Mouse (Mus musculus) Patski (cell line): ENCODE data around the gene Cenpe. TPM values are rescaled to one million over a fixed set of nuclear protein-coding genes. Genes with fewer than 3 reads are reported as not detected.
A peak's percentile ranks its signal among the peaks of the same experiment; 100 is the strongest.
"Not testable (repeated sequence)": the region's sequence is repeated elsewhere in the genome, so short reads cannot be mapped to it uniquely, and the experiment has no call there.

Experiments
- ATAC-seq: fragments of 100-300 bp; one replicate; pipeline ENCODE4 v1.8.0; 2021
- CTCF ChIA-PET: fragments of 350-600 bp; sonication (Branson Sonifier 250); formaldehyde crosslinking; loops from one replicate; lab custom pipeline; 2022; ENCODE audit warnings: inconsistent platforms; lab: Charles Lee
- POLR2A ChIA-PET: fragments of 350-600 bp; sonication (Branson Sonifier 250); formaldehyde crosslinking; loops from one replicate; lab custom pipeline; 2022; ENCODE audit warnings: antibody characterized with exemption, inconsistent platforms; lab: Charles Lee
- DNase-seq: peaks from one replicate; pipeline ENCODE4 v3.0.0-alpha.2; 2011; ENCODE audit warnings: low read depth, low spot score
- H3K27me3 ChIP-seq: fragments of 371-371 bp; one replicate; pipeline ENCODE4 v1.5.1; 2021
- CTCF ChIP-seq: fragments of 100-300 bp; IDR thresholded peaks from one replicate; pipeline ENCODE4 v1.5.1; 2021
- in situ Hi-C: fragments of 300-500 bp; cut with MboI; formaldehyde crosslinking; loops from 3 replicates; pipeline ENCODE4 v1.11.1; 2018; ENCODE audit warnings: low pct_unique_long_range_greater_than_20kb, mixed read lengths
- polyA plus RNA-seq: library from polyadenylated mRNA; unstranded; gene quantifications from one replicate; pipeline ENCODE4 v1.2.3, GENCODE M21; 2021

Cenpe gene
- polyA plus RNA-seq, result 35.6 TPM

- H3K27me3 ChIP-seq, result no peaks in the 10 kb centered on the region
- peak; percentile 88 for ATAC-seq
- ChIA-PET POLR2A (interaction anchor here (0.6 to 1.1 kb wide), 4 partner anchors 12 to 979 kb away, joined by 3 read pairs; no protein-coding TSS in a partner anchor), CTCF (interaction anchor here (1.4 to 2.8 kb wide), 4 partner anchors 9 to 25 kb away, joined by 3 to 13 read pairs (median 4); no protein-coding TSS in a partner anchor)
- TF ChIP-seq CTCF, result peak; percentile 14
- DNase-seq, result peak; percentile 83
- in situ Hi-C loops, result loop anchor here (10.0 kb wide), 1 partner anchor 1897 kb away; the partner anchor contains the start of gene Ppa2
Observed at GRCm38 (mm10) chr3:135211805-135212657, at the start of gene Cenpe. Gene Cenpe (plus strand): TSS chr3:135212537.

- TF ChIP-seq CTCF, result no peak
- ChIA-PET CTCF (interaction anchor here (1.5 kb wide), 1 partner anchor 19 kb away, joined by 3 read pairs; no protein-coding TSS in a partner anchor), POLR2A (interaction anchor here (0.6 kb wide), 1 partner anchor 1412 kb away, joined by 3 read pairs; no protein-coding TSS in a partner anchor)
- H3K27me3 ChIP-seq, result peaks cover 11% of the 10 kb centered on the region
- in situ Hi-C loops, result no loop called here
- ATAC-seq (no peak), DNase-seq (no peak)
Observed at GRCm38 (mm10) chr3:135171898-135172446, 40.4 kb upstream of the Cenpe start.

GRCm38 (mm10) chr3:135191861-135192260 is 20.5 kb upstream of the Cenpe start:
- CTCF ChIA-PET, result no interaction called here
- ATAC-seq, result no peak
- POLR2A ChIA-PET, result no interaction called here

GRCm38 (mm10) chr3:135198051-135198450 is 14.3 kb upstream of the Cenpe start:
- CTCF ChIA-PET, ATAC-seq, DNase-seq, H3K27me3 ChIP-seq, in situ Hi-C loops, POLR2A ChIA-PET: not testable (repeated sequence)

More at GRCm38 (mm10) chr3:135191861-135192260, 20.5 kb upstream of the Cenpe start:
- TF ChIP-seq CTCF, result no peak
- no peaks in the 10 kb centered on the region for H3K27me3 ChIP-seq
- DNase-seq, result no peak
- in situ Hi-C loops, result no loop called here

GRCm38 (mm10) chr3:135200409-135201303 is 11.7 kb upstream of the Cenpe start:
- TF ChIP-seq CTCF, result no peak

GRCm38 (mm10) chr3:135206621-135207020 is 5.7 kb upstream of the Cenpe start:
- ATAC-seq, result peak; percentile 58
- DNase-seq, result no peak
- peak; percentile 91 for TF ChIP-seq CTCF
- POLR2A ChIA-PET, result no interaction called here
- in situ Hi-C loops, result loop anchor here (5.0 to 10.0 kb wide), 3 partner anchors 492 to 1324 kb away; no protein-coding TSS in a partner anchor
- CTCF ChIA-PET, result no interaction called here
- no peaks in the 10 kb centered on the region for H3K27me3 ChIP-seq

More at GRCm38 (mm10) chr3:135200409-135201303, 11.7 kb upstream of the Cenpe start:
- in situ Hi-C loops, result loop anchor here (10.0 kb wide), 1 partner anchor 486 kb away; no protein-coding TSS in a partner anchor
- ATAC-seq, result no peak
- peaks cover 8% of the 10 kb centered on the region for H3K27me3 ChIP-seq
- ChIA-PET POLR2A (interaction anchor here (0.7 kb wide), 1 partner anchor 11 kb away, joined by 3 read pairs; no protein-coding TSS in a partner anchor), CTCF (interaction anchor here (1.1 kb wide), 1 partner anchor 20 kb away, joined by 4 read pairs; no protein-coding TSS in a partner anchor)
- DNase-seq, result no peak

- POLR2A ChIA-PET, result interaction anchor here (0.6 to 0.8 kb wide), 2 partner anchors 479 to 980 kb away, joined by 3 read pairs; no protein-coding TSS in a partner anchor
- in situ Hi-C loops, result loop anchor here (10.0 kb wide), 1 partner anchor 1898 kb away; the partner anchor contains the start of gene Ppa2
- CTCF ChIA-PET, result interaction anchor here (1.5 to 2.8 kb wide), 3 partner anchors 9 to 17 kb away, joined by 3 to 13 read pairs (median 6); no protein-coding TSS in a partner anchor
- DNase-seq (no peak), ATAC-seq (peak; percentile 64)
- H3K27me3 ChIP-seq, result no peaks in the 10 kb centered on the region
- no peak for TF ChIP-seq CTCF
Observed at GRCm38 (mm10) chr3:135212658-135213350, 467 bp downstream of the Cenpe start.

- no peak for ATAC-seq
- in situ Hi-C loops, result no loop called here
- POLR2A ChIA-PET, result no interaction called here
Observed at GRCm38 (mm10) chr3:135232058-135232457, 19.7 kb downstream of the Cenpe start.

GRCm38 (mm10) chr3:135232462-135232861 is 20.1 kb downstream of the Cenpe start:
- in situ Hi-C loops, result no loop called here
- CTCF ChIA-PET, result interaction anchor here (1.0 to 1.4 kb wide), 6 partner anchors 9 to 25 kb away, joined by 3 to 4 read pairs (median 4); no protein-coding TSS in a partner anchor

More at GRCm38 (mm10) chr3:135232058-135232457, 19.7 kb downstream of the Cenpe start:
- TF ChIP-seq CTCF, result no peak
- no peak for DNase-seq
- H3K27me3 ChIP-seq, result no peaks in the 10 kb centered on the region
- CTCF ChIA-PET, result interaction anchor here (1.0 to 1.4 kb wide), 6 partner anchors 9 to 21 kb away, joined by 3 to 4 read pairs (median 4); no protein-coding TSS in a partner anchor

More at GRCm38 (mm10) chr3:135232462-135232861, 20.1 kb downstream of the Cenpe start:
- ATAC-seq, result no peak
- no peaks in the 10 kb centered on the region for H3K27me3 ChIP-seq
- DNase-seq, result no peak
- TF ChIP-seq CTCF, result no peak
- POLR2A ChIA-PET, result interaction anchor here (1.4 kb wide), 1 partner anchor 10 kb away, joined by 4 read pairs; no protein-coding TSS in a partner anchor
